Mouse (Mus musculus) midbrain, embryonic 16.5 days (tissue): Measurements from ENCODE around the gene Macrod2. TPM values are rescaled to one million over a fixed set of nuclear protein-coding genes. Genes with fewer than 3 reads are reported as not detected.

ENCODE experiments used
- ATAC-seq: fragments of 200-750 bp; cut with Nextera tagmentation; 2 replicates; pipeline ENCODE4 v1.8.0; 2017; ENCODE audit warnings: moderate TSS enrichment
- H3K27ac ChIP-seq: fragments of 300-500 bp; sonication (generic); 2 replicates; pipeline ENCODE4 v1.5.1; 2014; ENCODE audit warnings: mild to moderate bottlenecking, low read length, mixed read lengths
- H3K27me3 ChIP-seq: fragments of 300-500 bp; sonication (generic); 2 replicates; pipeline ENCODE4 v1.6.1; 2014; ENCODE audit warnings: low read depth, low read length, mixed read lengths; ENCODE audit not compliant: control insufficient read depth, insufficient read depth
- H3K36me3 ChIP-seq: fragments of 300-500 bp; sonication (generic); 2 replicates; pipeline ENCODE4 v1.6.1; 2014; ENCODE audit warnings: mild to moderate bottlenecking, low read length, moderate library complexity, mixed read lengths; ENCODE audit not compliant: control insufficient read depth, insufficient read depth
- H3K4me1 ChIP-seq: fragments of 300-500 bp; sonication (generic); 2 replicates; pipeline ENCODE4 v1.6.1; 2014; ENCODE audit warnings: mild to moderate bottlenecking, low read length, mixed read lengths; ENCODE audit not compliant: control insufficient read depth, insufficient read depth
- H3K4me2 ChIP-seq: fragments of 300-500 bp; sonication (generic); 2 replicates; pipeline ENCODE4 v1.6.1; 2014; ENCODE audit warnings: mild to moderate bottlenecking, low read length, mixed read lengths
- H3K4me3 ChIP-seq: fragments of 300-500 bp; sonication (generic); 2 replicates; pipeline ENCODE4 v1.5.1; 2014; ENCODE audit warnings: low read depth, mild to moderate bottlenecking, low read length, moderate library complexity, mixed read lengths
- H3K9ac ChIP-seq: fragments of 300-500 bp; sonication (generic); 2 replicates; pipeline ENCODE4 v1.6.1; 2014; ENCODE audit warnings: low read depth, low read length, mixed read lengths
- H3K9me3 ChIP-seq: fragments of 300-500 bp; sonication (generic); replicated peaks from 2 replicates; pipeline ENCODE4 v1.6.1; 2014; ENCODE audit warnings: mild to moderate bottlenecking, low read length, mixed read lengths; ENCODE audit not compliant: control insufficient read depth, poor library complexity, severe bottlenecking
- WGBS: fragments of 180-500 bp; shearing (Covaris S2); extraction: QIAGEN DNeasy Blood & Tissue Kit; methylation state at CpG from one replicate; pipeline ENCODE4 v1.1.7; 2014; 5-methylcytosine and 5-hydroxymethylcytosine counted together
- polyA plus RNA-seq: library from polyadenylated mRNA; unstranded; fragments of >200 nt; fragmentation: Nextera tagmentation; extraction: Ambion mirVana; gene quantifications from 2 replicates; pipeline ENCODE4 v1.2.1, GENCODE M21; 2015

Gene Macrod2
- polyA plus RNA-seq, 1 experiment from 2014 or later, result 96.9 TPM

- ATAC-seq, result no peak
- no peak overlapping the region for H3K4me2 ChIP-seq
These were observed 467.6 kb downstream of the Macrod2 start for GRCm38 (mm10) chr2:140862736-140863135.

GRCm38 (mm10) chr2:140865636-140866035 lies 470.5 kb downstream of the Macrod2 start:
- 90% methylated on average over 1 of the region's 1 CpGs for WGBS
- ATAC-seq, result no peak
- no peak overlapping the region for H3K9ac ChIP-seq

More at GRCm38 (mm10) chr2:140862736-140863135, 467.6 kb downstream of the Macrod2 start:
- Histone ChIP-seq H3K9ac (no peak overlapping the region), H3K9me3 (no peaks in the 10 kb centered on the region), H3K4me1 (no peaks in the 10 kb centered on the region), H3K4me3 (no peak overlapping the region), H3K36me3 (no peaks in the 10 kb centered on the region), H3K27me3 (no peaks in the 10 kb centered on the region), H3K27ac (no peak overlapping the region)
- 89% methylated on average over 4 of the region's 4 CpGs for WGBS

GRCm38 (mm10) chr2:140867116-140867515 lies 472.0 kb downstream of the Macrod2 start:
- no peaks in the 10 kb centered on the region for H3K4me1 ChIP-seq
- no peak overlapping the region for H3K4me3 ChIP-seq
- no peak overlapping the region for H3K27ac ChIP-seq
- no peak overlapping the region for H3K4me2 ChIP-seq
- no peak for ATAC-seq
- no peaks in the 10 kb centered on the region for H3K27me3 ChIP-seq
- H3K36me3 ChIP-seq, result no peaks in the 10 kb centered on the region
- H3K9ac ChIP-seq, result no peak overlapping the region
- 94% methylated on average over 5 of the region's 5 CpGs for WGBS
- no peaks in the 10 kb centered on the region for H3K9me3 ChIP-seq

More at GRCm38 (mm10) chr2:140865636-140866035, 470.5 kb downstream of the Macrod2 start:
- no peak overlapping the region for H3K27ac ChIP-seq
- H3K36me3 ChIP-seq, result no peaks in the 10 kb centered on the region
- no peak overlapping the region for H3K4me2 ChIP-seq
- H3K27me3 ChIP-seq, result no peaks in the 10 kb centered on the region
- no peaks in the 10 kb centered on the region for H3K4me1 ChIP-seq
- no peaks in the 10 kb centered on the region for H3K9me3 ChIP-seq
- no peak overlapping the region for H3K4me3 ChIP-seq

GRCm38 (mm10) chr2:140885176-140885575 lies 490.1 kb downstream of the Macrod2 start:
- Histone ChIP-seq H3K4me2 (no peak overlapping the region), H3K9ac (no peak overlapping the region), H3K27ac (no peak overlapping the region), H3K36me3 (no peaks in the 10 kb centered on the region), H3K9me3 (no peaks in the 10 kb centered on the region), H3K27me3 (no peaks in the 10 kb centered on the region), H3K4me3 (no peak overlapping the region), H3K4me1 (no peaks in the 10 kb centered on the region)
- ATAC-seq, result no peak

GRCm38 (mm10) chr2:140890683-140891082 lies 495.6 kb downstream of the Macrod2 start:
- Histone ChIP-seq H3K4me2 (no peak overlapping the region), H3K4me3 (no peak overlapping the region), H3K27me3 (no peaks in the 10 kb centered on the region), H3K36me3 (no peaks in the 10 kb centered on the region), H3K9ac (no peak overlapping the region), H3K4me1 (no peaks in the 10 kb centered on the region; the same call in 1 of the 2 replicates), H3K27ac (no peak overlapping the region), H3K9me3 (no peaks in the 10 kb centered on the region)
- ATAC-seq, result no peak

GRCm38 (mm10) chr2:140896396-140897082 lies 501.4 kb downstream of the Macrod2 start:
- H3K9me3 ChIP-seq, result no peaks in the 10 kb centered on the region
- 78% methylated on average over 3 of the region's 3 CpGs for WGBS
- no peaks in the 10 kb centered on the region for H3K36me3 ChIP-seq
- no peak overlapping the region for H3K4me3 ChIP-seq
- H3K9ac ChIP-seq, result no peak overlapping the region
- H3K27me3 ChIP-seq, result no peaks in the 10 kb centered on the region
- ATAC-seq, result no peak
- no peak overlapping the region for H3K4me2 ChIP-seq
- no peaks in the 10 kb centered on the region; the same call in 1 of the 2 replicates for H3K4me1 ChIP-seq
- H3K27ac ChIP-seq, result no peak overlapping the region

GRCm38 (mm10) chr2:140898408-140898985 lies 503.4 kb downstream of the Macrod2 start:
- 73% methylated on average over 7 of the region's 7 CpGs for WGBS
- Histone ChIP-seq H3K36me3 (no peaks in the 10 kb centered on the region), H3K4me2 (no peak overlapping the region), H3K27ac (no peak overlapping the region), H3K27me3 (no peaks in the 10 kb centered on the region), H3K4me3 (no peak overlapping the region), H3K4me1 (no peaks in the 10 kb centered on the region; the same call in 1 of the 2 replicates), H3K9ac (no peak overlapping the region), H3K9me3 (no peaks in the 10 kb centered on the region)
- ATAC-seq, result no peak

- H3K36me3 ChIP-seq, result no peaks in the 10 kb centered on the region
- H3K9me3 ChIP-seq, result no peaks in the 10 kb centered on the region
- no peak overlapping the region for H3K4me2 ChIP-seq
- no peak for ATAC-seq
- H3K27ac ChIP-seq, result no peak overlapping the region
- no peaks in the 10 kb centered on the region for H3K27me3 ChIP-seq
- no peak overlapping the region for H3K9ac ChIP-seq
- H3K4me3 ChIP-seq, result no peak overlapping the region
- 74% methylated on average over 4 of the region's 4 CpGs for WGBS
- no peaks in the 10 kb centered on the region for H3K4me1 ChIP-seq
These were observed 510.2 kb downstream of the Macrod2 start for GRCm38 (mm10) chr2:140905331-140905730.

GRCm38 (mm10) chr2:140906123-140906522 lies 511.0 kb downstream of the Macrod2 start:
- no peak overlapping the region for H3K4me2 ChIP-seq
- no peak overlapping the region for H3K4me3 ChIP-seq
- H3K36me3 ChIP-seq, result no peaks in the 10 kb centered on the region
- ATAC-seq, result no peak
- no peak overlapping the region for H3K9ac ChIP-seq
- no peaks in the 10 kb centered on the region for H3K4me1 ChIP-seq
- no peaks in the 10 kb centered on the region for H3K27me3 ChIP-seq
- H3K9me3 ChIP-seq, result no peaks in the 10 kb centered on the region
- 28% methylated on average over 3 of the region's 3 CpGs for WGBS
- no peak overlapping the region for H3K27ac ChIP-seq
